Mouse (Mus musculus) small intestine, adult 2 months (tissue): ENCODE data around the gene Rara. TPM values are rescaled to one million over a fixed set of nuclear protein-coding genes. Genes with fewer than 3 reads are reported as not detected.
"Not testable (repeated sequence)": the region's sequence is repeated elsewhere in the genome, so short reads cannot be mapped to it uniquely, and the experiment has no call there.

ENCODE experiments used
- H3K27ac ChIP-seq: fragments of 200-500 bp; 2 replicates; pipeline ENCODE4 v1.5.1; 2012; ENCODE audit warnings: low read depth, low read length, control low read depth, inconsistent platforms; ENCODE audit not compliant: insufficient read depth
- H3K27me3 ChIP-seq: fragments of 200-500 bp; 2 replicates; pipeline ENCODE4 v1.6.1; 2012; ENCODE audit warnings: mild to moderate bottlenecking, moderate library complexity, low read length, inconsistent platforms; ENCODE audit not compliant: control insufficient read depth, insufficient read depth
- H3K36me3 ChIP-seq: fragments of 200-500 bp; 2 replicates; pipeline ENCODE4 v1.6.1; 2012; ENCODE audit warnings: mild to moderate bottlenecking, low read length, control low read depth, inconsistent platforms; ENCODE audit not compliant: control insufficient read depth, insufficient read depth
- H3K4me1 ChIP-seq: fragments of 200-500 bp; 2 replicates; pipeline ENCODE4 v1.6.1; 2012; ENCODE audit warnings: low read length, inconsistent platforms, mixed read lengths; ENCODE audit not compliant: control insufficient read depth, insufficient read depth, insufficient read length
- H3K4me3 ChIP-seq: fragments of 200-500 bp; 2 replicates; pipeline ENCODE4 v1.5.1; 2012; ENCODE audit warnings: low read depth, mild to moderate bottlenecking, control low read depth, inconsistent platforms, low read length, moderate library complexity
- CTCF ChIP-seq: fragments of 200-500 bp; IDR thresholded peaks from 2 replicates; pipeline ENCODE4 v1.5.1; 2012; ENCODE audit warnings: low read depth, mild to moderate bottlenecking, control low read depth, inconsistent platforms, low read length, moderate library complexity, mixed read lengths; ENCODE audit not compliant: insufficient replicate concordance, insufficient read length; ENCODE audit errors: extremely low read depth
- POLR2A ChIP-seq: fragments of 200-500 bp; IDR thresholded peaks from 2 replicates; pipeline ENCODE4 v1.6.1; 2012; ENCODE audit warnings: low read depth, mild to moderate bottlenecking, control low read depth, inconsistent platforms, low read length, moderate library complexity
- WGBS: fragments of 180-500 bp; shearing (Covaris S2); methylation state at CpG from one replicate; pipeline ENCODE4 v1.1.7; 2018; 5-methylcytosine and 5-hydroxymethylcytosine counted together
- polyA plus RNA-seq: library from polyadenylated mRNA; depleted of rRNA; stranded (reverse); fragments of >200 nt; gene quantifications from 2 replicates; pipeline ENCODE4 v1.2.3, GENCODE M21; 2012

Gene Rara
- polyA plus RNA-seq, 1 experiment, result 56.3 TPM

- no peak for TF ChIP-seq CTCF
- no peak for TF ChIP-seq POLR2A
- Histone ChIP-seq H3K27ac (no peak overlapping the region), H3K27me3 (no peaks in the 10 kb centered on the region), H3K4me3 (peak overlapping the region; percentile 65), H3K36me3 (no peaks in the 10 kb centered on the region), H3K4me1 (no peaks in the 10 kb centered on the region; the same call in 1 of the 2 replicates)
- 30% methylated on average over 20 of the region's 20 CpGs for WGBS
Measured at GRCm38 (mm10) chr11:98981289-98981996, 53.8 kb downstream of the Rara start.

- TF ChIP-seq CTCF, result peak; percentile 45; the same call in 1 of the 2 replicates
- no peak; the same call in 1 of the 2 replicates for TF ChIP-seq POLR2A
- Histone ChIP-seq H3K27me3 (no peaks in the 10 kb centered on the region), H3K4me1 (no peaks in the 10 kb centered on the region; the same call in 1 of the 2 replicates), H3K36me3 (no peaks in the 10 kb centered on the region), H3K4me3 (peak overlapping the region; percentile 65), H3K27ac (no peak overlapping the region)
- WGBS, result under 1% methylated on average over 94 of the region's 94 CpGs
Measured at GRCm38 (mm10) chr11:98981997-98982772, 54.6 kb downstream of the Rara start.

DNA sequence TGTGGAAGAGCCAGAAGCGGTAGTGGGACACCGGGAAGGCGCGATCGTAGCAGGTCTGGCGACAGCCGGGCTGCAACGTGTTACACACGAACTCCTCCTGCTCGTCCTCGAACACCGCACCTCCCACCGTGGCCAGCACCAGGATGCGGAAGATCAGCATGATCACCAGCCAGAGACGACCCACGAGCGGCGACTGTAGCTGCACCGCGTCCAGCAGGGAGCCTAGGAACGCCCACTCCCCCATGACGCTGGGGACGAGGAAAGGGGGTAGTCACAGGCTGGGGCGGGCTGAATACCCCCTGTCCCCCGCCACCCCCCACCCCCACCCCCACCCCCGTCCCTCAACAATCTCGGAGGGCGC, 55.1 kb downstream of the Rara start, which contains the start of gene Gjd3:
TSS of gene Gjd3 (minus strand) at position 244 of the 361 bp plus-strand sequence.
- TF ChIP-seq CTCF (no peak), POLR2A (no peak)
- no peaks in the 10 kb centered on the region for H3K36me3 ChIP-seq
- peak within 1 kb of the TSS; percentile 65 for H3K4me3 ChIP-seq
- no peaks in the 10 kb centered on the region for H3K27me3 ChIP-seq
- no peaks in the 10 kb centered on the region; the same call in 1 of the 2 replicates for H3K4me1 ChIP-seq
- WGBS, result 6% methylated on average over 28 of the region's 28 CpGs
- H3K27ac ChIP-seq, result no peak within 1 kb of the TSS

GRCm38 (mm10) chr11:98983551-98983950, 55.9 kb downstream of the Rara start:
- no peak overlapping the region for H3K27ac ChIP-seq
- H3K4me3 ChIP-seq, result no peak overlapping the region
- WGBS, result 65% methylated on average over 8 of the region's 8 CpGs
- no peaks in the 10 kb centered on the region for H3K36me3 ChIP-seq
- no peak for TF ChIP-seq CTCF
- no peak for TF ChIP-seq POLR2A
- no peaks in the 10 kb centered on the region for H3K27me3 ChIP-seq
- H3K4me1 ChIP-seq, result no peaks in the 10 kb centered on the region; the same call in 1 of the 2 replicates

- no peak overlapping the region for H3K27ac ChIP-seq
- no peaks in the 10 kb centered on the region for H3K27me3 ChIP-seq
- H3K4me1 ChIP-seq, result no peaks in the 10 kb centered on the region; the same call in 1 of the 2 replicates
- WGBS, result 85% methylated on average over 7 of the region's 7 CpGs
- H3K4me3 ChIP-seq, result no peak overlapping the region
- TF ChIP-seq POLR2A (no peak), CTCF (no peak)
- H3K36me3 ChIP-seq, result no peaks in the 10 kb centered on the region
Measured at GRCm38 (mm10) chr11:98985542-98985941, 57.9 kb downstream of the Rara start.

DNA sequence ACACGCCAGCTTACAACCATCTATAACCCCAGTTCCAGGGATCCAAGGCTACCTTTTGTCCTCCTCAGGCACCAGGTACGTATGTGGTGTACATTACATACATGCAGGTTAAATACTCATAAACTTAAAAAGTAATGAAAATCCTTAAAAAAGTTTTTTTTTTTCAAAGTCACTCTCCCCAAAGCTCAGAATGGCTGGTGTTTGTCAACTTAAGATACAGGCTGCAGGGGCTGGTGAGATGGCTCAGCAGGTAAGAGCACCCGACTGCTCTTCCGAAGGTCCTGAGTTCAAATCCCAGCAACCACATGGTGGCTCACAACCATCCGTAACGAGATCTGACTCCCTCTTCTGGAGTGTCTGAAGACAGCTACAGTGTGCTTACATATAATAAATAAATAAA, 60.6 kb downstream of the Rara start:
- not testable (repeated sequence) for H3K27me3 ChIP-seq, H3K27ac ChIP-seq, H3K36me3 ChIP-seq, H3K4me3 ChIP-seq, H3K4me1 ChIP-seq
- 92% methylated on average over 6 of the region's 6 CpGs for WGBS

- no peaks in the 10 kb centered on the region for H3K27me3 ChIP-seq
- peaks cover 18% of the 10 kb centered on the region for H3K36me3 ChIP-seq
- 76% methylated on average over 6 of the region's 6 CpGs for WGBS
- no peaks in the 10 kb centered on the region for H3K4me1 ChIP-seq
- TF ChIP-seq POLR2A, result no peak
- TF ChIP-seq CTCF, result no peak
- H3K27ac ChIP-seq, result no peak overlapping the region
- no peak overlapping the region for H3K4me3 ChIP-seq
Measured at GRCm38 (mm10) chr11:98990866-98991265, 63.2 kb downstream of the Rara start.
